Mouse (Mus musculus) lung, postnatal 0 days (tissue): ENCODE data around the gene Mrgpre.

ENCODE experiments used
- CTCF ChIP-seq: IDR thresholded peaks from 2 replicates; pipeline ENCODE4 v1.5.1; 2016; ENCODE audit warnings: antibody characterized with exemption, mild to moderate bottlenecking
- EP300 ChIP-seq: IDR thresholded peaks from 2 replicates; pipeline ENCODE4 v1.6.1; 2016; ENCODE audit warnings: antibody characterized with exemption, mild to moderate bottlenecking, control low read depth

DNA sequence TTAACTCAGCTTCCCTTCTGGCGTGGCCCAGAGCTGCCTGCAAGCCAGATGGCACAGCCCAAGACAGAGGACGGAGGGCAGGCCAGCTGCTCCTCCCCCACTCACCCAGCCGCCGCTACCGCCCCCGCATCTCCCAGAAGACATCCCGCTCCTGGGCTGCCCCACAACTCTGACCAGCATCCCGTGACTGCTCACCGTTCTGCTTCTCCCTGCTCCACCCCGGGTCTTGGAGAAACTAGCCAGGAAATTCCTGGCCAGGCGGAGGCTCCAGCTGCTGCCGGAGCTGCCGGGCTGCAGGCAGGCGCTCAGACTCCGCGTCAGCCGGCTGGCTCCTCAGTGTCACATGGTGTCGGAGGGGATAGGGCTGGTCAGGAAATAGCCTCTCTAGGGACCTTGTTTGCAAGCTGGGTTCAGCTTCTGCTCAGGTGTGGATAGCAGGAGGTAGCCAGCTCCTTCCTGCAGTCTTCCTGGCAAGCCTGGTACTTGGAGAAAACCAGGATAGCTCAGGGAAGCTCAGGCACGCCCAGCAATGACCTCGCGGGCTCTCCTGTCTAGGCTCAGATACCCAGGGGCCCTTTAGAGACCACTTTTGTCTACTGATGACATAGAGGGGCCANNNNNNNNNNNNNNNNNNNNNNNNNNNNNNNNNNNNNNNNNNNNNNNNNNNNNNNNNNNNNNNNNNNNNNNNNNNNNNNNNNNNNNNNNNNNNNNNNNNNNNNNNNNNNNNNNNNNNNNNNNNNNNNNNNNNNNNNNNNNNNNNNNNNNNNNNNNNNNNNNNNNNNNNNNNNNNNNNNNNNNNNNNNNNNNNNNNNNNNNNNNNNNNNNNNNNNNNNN is at the start of gene Mrgpre:
- TF ChIP-seq EP300 (no peak), CTCF (no peak)
